Mouse (Mus musculus): ENCODE results near the gene Foxa3. TPM values are rescaled to one million over a fixed set of nuclear protein-coding genes. Genes with fewer than 3 reads are reported as not detected.
A peak's percentile ranks its signal among the peaks of the same experiment; 100 is the strongest.
"Not testable (repeated sequence)": the region's sequence is repeated elsewhere in the genome, so short reads cannot be mapped to it uniquely, and the experiment has no call there.

Gene Foxa3
- not detected in 2 replicates for polyA plus RNA-seq (2014; fragmentation: Nextera tagmentation; extraction: Ambion mirVana)

DNA sequence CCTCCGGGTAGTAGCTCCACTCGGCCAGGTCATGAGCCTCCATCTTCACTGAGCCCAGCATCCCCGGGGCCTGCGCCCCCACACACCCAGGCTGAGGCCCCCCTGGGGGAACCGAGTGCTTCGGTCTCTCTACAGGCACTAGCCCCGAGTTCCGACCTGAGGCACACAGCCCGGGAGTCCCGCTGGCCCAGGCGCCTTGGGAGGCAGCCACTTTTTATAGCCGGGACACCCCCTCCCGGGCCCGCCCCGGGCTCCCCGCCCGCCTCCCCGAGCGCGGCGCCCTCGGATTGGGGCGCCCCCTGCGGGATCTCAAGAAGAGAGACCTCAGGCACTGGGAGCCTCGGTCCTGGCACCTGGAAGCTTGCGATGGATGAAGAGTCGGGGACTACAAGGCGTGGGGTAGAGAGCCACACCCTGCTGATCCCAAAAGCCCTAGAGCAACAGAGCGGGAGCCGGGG lies at the start of gene Foxa3:
Gene Foxa3, minus strand, starts transcription at position 182 of the 458 bp plus-strand sequence.
- peak within 1 kb of the TSS; percentile 78 for H3K4me3 ChIP-seq (ENCODE audit: low read depth, low read length)
- H3K27me3 ChIP-seq (ENCODE audit: control insufficient read depth, insufficient read depth, low read length): peaks cover 14% of the 10 kb centered on the region; the same call in 1 of the 2 replicates
- peak within 1 kb of the TSS; percentile 11; the same call in 1 of the 2 replicates for H3K4me2 ChIP-seq (ENCODE audit: low read depth, low read length)
- 3% methylated on average over 30 of the region's 30 CpGs for WGBS
- no peaks in the 10 kb centered on the region for H3K9me3 ChIP-seq (ENCODE audit: control insufficient read depth, low read length)
- peak; percentile 36 for ATAC-seq (ENCODE audit: low read depth)
- peak within 1 kb of the TSS; percentile 85 for H3K9ac ChIP-seq (replicated peaks; ENCODE audit: low read depth, low read length)
- peak within 1 kb of the TSS; percentile 57 for H3K27ac ChIP-seq (ENCODE audit: low read depth, low read length)
- H3K4me1 ChIP-seq (ENCODE audit: control insufficient read depth, insufficient read depth, low read length): peaks cover 11% of the 10 kb centered on the region
- H3K36me3 ChIP-seq (ENCODE audit: control insufficient read depth, insufficient read depth, low read length): no peaks in the 10 kb centered on the region

DNA sequence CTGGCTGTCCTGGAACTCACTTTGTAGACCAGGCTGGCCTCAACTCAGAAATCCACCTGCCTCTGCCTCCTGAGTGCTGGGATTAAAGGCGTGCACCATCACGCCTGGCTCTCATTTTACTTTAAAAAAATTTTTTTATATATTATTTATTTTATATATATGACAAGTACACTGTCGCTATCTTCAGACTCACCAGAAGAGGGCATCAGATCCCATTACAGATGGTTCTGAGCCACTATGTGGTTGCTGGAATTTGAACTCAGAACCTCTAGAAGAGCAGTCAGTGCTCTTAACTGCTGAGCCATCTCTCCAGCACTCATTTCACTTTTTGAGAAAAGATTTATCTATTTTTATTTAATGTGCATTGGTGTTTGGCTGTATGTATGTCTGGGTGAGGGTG lies 47.7 kb upstream of the Foxa3 start:
- not testable (repeated sequence) for H3K9me3 ChIP-seq (ENCODE audit: control insufficient read depth, low read length); ATAC-seq (ENCODE audit: low read depth); H3K36me3 ChIP-seq (ENCODE audit: control insufficient read depth, insufficient read depth, low read length); H3K27me3 ChIP-seq (ENCODE audit: control insufficient read depth, insufficient read depth, low read length); H3K4me3 ChIP-seq (ENCODE audit: low read depth, low read length); H3K27ac ChIP-seq (ENCODE audit: low read depth, low read length); H3K9ac ChIP-seq (replicated peaks; ENCODE audit: low read depth, low read length); H3K4me2 ChIP-seq (ENCODE audit: low read depth, low read length); H3K4me1 ChIP-seq (ENCODE audit: control insufficient read depth, insufficient read depth, low read length)
- 61% methylated on average over 3 of the region's 3 CpGs for WGBS

DNA sequence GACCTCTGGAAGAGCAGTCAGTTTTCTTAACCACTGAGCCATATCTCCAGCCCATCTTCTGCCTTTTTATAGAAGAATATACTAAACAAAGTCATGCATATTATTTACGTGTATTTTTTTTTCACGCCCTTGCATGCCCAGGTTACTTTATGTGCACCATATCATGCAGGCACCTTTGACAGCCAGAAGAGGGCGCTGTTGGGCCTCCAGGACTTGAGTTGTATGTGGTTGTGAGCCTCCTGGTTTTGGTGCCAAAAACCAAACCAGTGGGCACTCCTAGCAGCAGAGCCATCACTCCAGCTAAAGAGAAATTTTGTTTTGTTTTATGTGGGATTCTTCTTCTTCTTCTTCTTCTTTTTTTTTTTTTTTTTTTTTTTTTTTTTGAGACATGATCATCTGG lies 46.2 kb upstream of the Foxa3 start:
- H3K27ac ChIP-seq (ENCODE audit: low read depth, low read length): no peak overlapping the region
- no peaks in the 10 kb centered on the region for H3K4me1 ChIP-seq (ENCODE audit: control insufficient read depth, insufficient read depth, low read length)
- no peaks in the 10 kb centered on the region for H3K9me3 ChIP-seq (ENCODE audit: control insufficient read depth, low read length)
- H3K4me3 ChIP-seq (ENCODE audit: low read depth, low read length): no peak overlapping the region
- WGBS: 48% methylated on average over 3 of the region's 3 CpGs
- H3K27me3 ChIP-seq (ENCODE audit: control insufficient read depth, insufficient read depth, low read length): peaks cover 10% of the 10 kb centered on the region
- no peak for ATAC-seq (ENCODE audit: low read depth)
- H3K9ac ChIP-seq (replicated peaks; ENCODE audit: low read depth, low read length): no peak overlapping the region
- no peaks in the 10 kb centered on the region for H3K36me3 ChIP-seq (ENCODE audit: control insufficient read depth, insufficient read depth, low read length)
- no peak overlapping the region for H3K4me2 ChIP-seq (ENCODE audit: low read depth, low read length)

DNA sequence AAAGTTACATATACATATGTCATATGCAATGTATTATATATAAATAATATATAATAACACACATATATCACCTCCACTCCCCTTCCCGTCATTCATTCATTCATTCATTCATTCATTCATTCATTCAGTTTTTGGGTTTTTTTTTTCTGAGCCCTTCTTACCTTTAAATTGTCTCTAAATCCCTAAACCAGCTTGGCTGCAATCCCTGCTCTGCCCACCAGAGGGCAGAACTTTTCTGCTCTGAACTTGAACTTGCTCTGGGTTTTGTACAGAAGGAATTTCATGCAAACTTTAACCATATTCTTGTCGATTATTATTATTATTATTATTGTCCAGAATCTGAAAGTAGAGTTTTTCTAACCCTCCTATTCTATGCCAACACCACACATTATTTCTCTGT lies 45.4 kb upstream of the Foxa3 start:
- H3K4me2 ChIP-seq (ENCODE audit: low read depth, low read length): no peak overlapping the region
- ATAC-seq (ENCODE audit: low read depth): no peak
- 4% methylated on average over 2 of the region's 2 CpGs for WGBS
- H3K9me3 ChIP-seq (ENCODE audit: control insufficient read depth, low read length): no peaks in the 10 kb centered on the region
- H3K4me1 ChIP-seq (ENCODE audit: control insufficient read depth, insufficient read depth, low read length): no peaks in the 10 kb centered on the region
- no peak overlapping the region for H3K4me3 ChIP-seq (ENCODE audit: low read depth, low read length)
- H3K9ac ChIP-seq (replicated peaks; ENCODE audit: low read depth, low read length): no peak overlapping the region
- no peak overlapping the region for H3K27ac ChIP-seq (ENCODE audit: low read depth, low read length)
- no peaks in the 10 kb centered on the region for H3K36me3 ChIP-seq (ENCODE audit: control insufficient read depth, insufficient read depth, low read length)
- peaks cover 10% of the 10 kb centered on the region for H3K27me3 ChIP-seq (ENCODE audit: control insufficient read depth, insufficient read depth, low read length)

DNA sequence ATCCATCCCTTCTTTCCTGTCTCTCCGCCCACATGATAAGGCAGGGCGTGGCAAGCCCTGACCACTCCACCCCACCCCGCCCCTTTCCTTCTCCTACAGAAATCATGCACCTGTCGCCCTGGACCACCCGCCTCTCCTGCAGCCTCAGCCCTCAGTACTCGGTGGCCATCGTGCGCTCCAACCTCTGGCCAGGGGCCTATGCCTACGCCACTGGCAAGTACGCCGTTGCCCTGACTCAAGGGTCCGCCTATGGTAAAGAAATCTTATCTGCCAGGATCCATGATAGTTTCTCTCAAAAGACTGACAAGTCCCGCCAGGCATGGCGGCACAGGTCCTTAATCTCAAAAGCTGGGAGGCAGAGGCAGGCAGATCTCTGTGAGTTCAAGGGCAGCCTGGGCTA lies 44.6 kb upstream of the Foxa3 start:
- H3K4me3 ChIP-seq (ENCODE audit: low read depth, low read length): no peak overlapping the region
- 77% methylated on average over 9 of the region's 14 CpGs for whole genome bisulfite sequencing
- H3K4me1 ChIP-seq (ENCODE audit: control insufficient read depth, insufficient read depth, low read length): no peaks in the 10 kb centered on the region
- H3K36me3 ChIP-seq (ENCODE audit: control insufficient read depth, insufficient read depth, low read length): no peaks in the 10 kb centered on the region
- H3K27me3 ChIP-seq (ENCODE audit: control insufficient read depth, insufficient read depth, low read length): peaks cover 10% of the 10 kb centered on the region
- no peak for ATAC-seq (ENCODE audit: low read depth)
- no peaks in the 10 kb centered on the region for H3K9me3 ChIP-seq (ENCODE audit: control insufficient read depth, low read length)
- no peak overlapping the region for H3K9ac ChIP-seq (replicated peaks; ENCODE audit: low read depth, low read length)
- no peak overlapping the region for H3K4me2 ChIP-seq (ENCODE audit: low read depth, low read length)
- no peak overlapping the region for H3K27ac ChIP-seq (ENCODE audit: low read depth, low read length)

DNA sequence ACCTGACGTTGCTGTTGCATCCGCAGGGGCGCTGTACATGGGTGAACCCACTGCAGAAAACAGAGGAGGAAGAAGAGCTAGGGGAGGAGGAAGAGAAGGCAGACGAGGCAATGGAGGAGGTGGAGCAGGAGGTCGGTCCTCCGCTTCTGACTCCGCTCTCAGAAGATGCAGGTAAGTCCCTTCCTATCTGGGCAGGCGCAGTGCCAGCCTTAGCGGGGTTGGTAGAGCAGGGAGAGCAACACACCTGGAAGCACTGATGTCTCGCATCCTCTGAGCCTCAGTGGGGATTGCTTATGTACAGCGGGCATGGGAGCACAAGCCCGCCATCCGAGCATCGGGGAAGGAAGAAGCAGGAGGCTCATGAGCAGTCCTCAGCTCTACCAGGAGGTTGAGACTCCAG lies 43.7 kb upstream of the Foxa3 start:
- WGBS: 57% methylated on average over 14 of the region's 14 CpGs

DNA sequence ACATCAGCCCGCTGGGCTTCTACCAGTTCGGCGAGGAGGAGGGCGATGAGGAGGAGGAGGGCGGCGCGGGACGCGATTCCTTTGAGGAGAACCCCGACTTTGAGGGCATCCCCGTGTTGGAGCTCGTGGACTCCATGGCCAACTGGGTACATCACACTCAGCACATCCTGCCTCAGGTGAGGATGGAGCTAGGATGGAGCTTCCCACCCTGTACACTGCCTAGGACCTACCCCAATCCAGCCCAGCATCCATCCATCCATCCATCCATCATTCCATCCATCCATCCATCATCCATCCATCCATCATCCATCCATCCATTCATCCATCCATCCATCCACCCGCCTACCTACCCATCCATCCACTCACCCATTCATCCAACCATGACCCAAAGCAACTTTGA lies 42.6 kb upstream of the Foxa3 start:
- Histone ChIP-seq H3K27me3 (ENCODE audit: control insufficient read depth, insufficient read depth, low read length) (peaks cover 10% of the 10 kb centered on the region), H3K4me3 (ENCODE audit: low read depth, low read length) (no peak overlapping the region), H3K4me2 (ENCODE audit: low read depth, low read length) (0 out of 2 replicates have a peak overlapping the region, but pooled peaks have one; percentile 16), H3K9ac (replicated peaks; ENCODE audit: low read depth, low read length) (no peak overlapping the region), H3K4me1 (ENCODE audit: control insufficient read depth, insufficient read depth, low read length) (no peaks in the 10 kb centered on the region), H3K9me3 (ENCODE audit: control insufficient read depth, low read length) (no peaks in the 10 kb centered on the region), H3K27ac (ENCODE audit: low read depth, low read length) (no peak overlapping the region), H3K36me3 (ENCODE audit: control insufficient read depth, insufficient read depth, low read length) (no peaks in the 10 kb centered on the region)
- no peak for ATAC-seq (ENCODE audit: low read depth)
- WGBS: 49% methylated on average over 13 of the region's 13 CpGs

More for the DNA sequence above, 43.7 kb upstream of the Foxa3 start:
- H3K27me3 ChIP-seq (ENCODE audit: control insufficient read depth, insufficient read depth, low read length): peaks cover 10% of the 10 kb centered on the region
- H3K4me1 ChIP-seq (ENCODE audit: control insufficient read depth, insufficient read depth, low read length): no peaks in the 10 kb centered on the region
- ATAC-seq (ENCODE audit: low read depth): no peak
- no peaks in the 10 kb centered on the region for H3K9me3 ChIP-seq (ENCODE audit: control insufficient read depth, low read length)
- H3K4me2 ChIP-seq (ENCODE audit: low read depth, low read length): no peak overlapping the region
- no peaks in the 10 kb centered on the region for H3K36me3 ChIP-seq (ENCODE audit: control insufficient read depth, insufficient read depth, low read length)
- H3K27ac ChIP-seq (ENCODE audit: low read depth, low read length): no peak overlapping the region
- no peak overlapping the region for H3K4me3 ChIP-seq (ENCODE audit: low read depth, low read length)
- no peak overlapping the region for H3K9ac ChIP-seq (replicated peaks; ENCODE audit: low read depth, low read length)

DNA sequence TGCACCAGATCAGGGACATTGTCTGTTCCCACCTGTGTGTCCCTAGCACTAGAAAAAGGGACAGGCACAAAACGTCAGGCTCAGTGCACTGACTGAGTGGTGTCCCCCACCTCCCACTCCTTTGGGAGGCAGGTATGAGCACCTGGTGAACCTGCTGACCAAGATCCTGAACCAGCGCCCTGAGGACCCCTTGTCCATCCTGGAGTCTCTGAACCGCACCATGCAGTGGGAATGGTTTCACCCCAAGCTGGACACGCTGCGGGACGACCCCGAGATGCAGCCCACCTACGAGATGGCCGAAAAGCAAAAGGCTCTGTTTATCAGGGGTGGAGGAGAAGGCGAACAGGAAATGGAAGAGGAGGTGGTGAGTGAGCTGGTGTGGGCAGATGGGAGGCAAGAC lies 34.1 kb upstream of the Foxa3 start:
- H3K27me3 ChIP-seq (ENCODE audit: control insufficient read depth, insufficient read depth, low read length): no peaks in the 10 kb centered on the region
- 88% methylated on average over 10 of the region's 10 CpGs for WGBS
- H3K27ac ChIP-seq (ENCODE audit: low read depth, low read length): no peak overlapping the region
- H3K36me3 ChIP-seq (ENCODE audit: control insufficient read depth, insufficient read depth, low read length): no peaks in the 10 kb centered on the region
- ATAC-seq (ENCODE audit: low read depth): no peak
- no peak overlapping the region for H3K4me3 ChIP-seq (ENCODE audit: low read depth, low read length)
- no peak overlapping the region for H3K9ac ChIP-seq (replicated peaks; ENCODE audit: low read depth, low read length)
- no peaks in the 10 kb centered on the region for H3K4me1 ChIP-seq (ENCODE audit: control insufficient read depth, insufficient read depth, low read length)
- no peak overlapping the region for H3K4me2 ChIP-seq (ENCODE audit: low read depth, low read length)
- no peaks in the 10 kb centered on the region for H3K9me3 ChIP-seq (ENCODE audit: control insufficient read depth, low read length)

DNA sequence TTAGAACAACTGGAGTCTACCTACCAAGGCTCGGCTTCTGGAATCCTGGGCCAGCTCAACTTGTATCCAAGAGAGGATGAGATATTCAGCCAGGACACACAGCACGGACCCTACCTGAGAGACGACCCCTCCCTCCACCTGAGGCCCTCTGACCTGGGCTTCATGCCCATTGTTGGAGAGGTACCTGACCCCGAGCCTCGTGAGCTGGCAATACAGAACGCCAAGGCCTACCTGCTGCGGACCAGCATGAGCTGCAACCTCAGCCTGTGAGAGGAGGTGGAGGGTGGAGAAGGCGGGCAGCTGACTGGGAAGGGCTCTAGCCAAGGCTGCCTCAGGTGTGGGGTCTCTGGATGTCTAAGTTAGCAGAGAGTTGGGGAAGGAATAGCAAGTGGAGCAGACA lies 31.8 kb upstream of the Foxa3 start:
- Histone ChIP-seq H3K9me3 (ENCODE audit: control insufficient read depth, low read length) (no peaks in the 10 kb centered on the region), H3K4me3 (ENCODE audit: low read depth, low read length) (no peak overlapping the region), H3K36me3 (ENCODE audit: control insufficient read depth, insufficient read depth, low read length) (peaks cover 7% of the 10 kb centered on the region), H3K27me3 (ENCODE audit: control insufficient read depth, insufficient read depth, low read length) (no peaks in the 10 kb centered on the region), H3K4me1 (ENCODE audit: control insufficient read depth, insufficient read depth, low read length) (no peaks in the 10 kb centered on the region), H3K4me2 (ENCODE audit: low read depth, low read length) (no peak overlapping the region), H3K27ac (ENCODE audit: low read depth, low read length) (no peak overlapping the region), H3K9ac (replicated peaks; ENCODE audit: low read depth, low read length) (no peak overlapping the region)
- no peak for ATAC-seq (ENCODE audit: low read depth)
- 92% methylated on average over 8 of the region's 8 CpGs for WGBS

Measured in neural tube, embryonic 14.5 days (tissue).